Mouse (Mus musculus): Measurements from ENCODE around the gene Tpst2.

DNA sequence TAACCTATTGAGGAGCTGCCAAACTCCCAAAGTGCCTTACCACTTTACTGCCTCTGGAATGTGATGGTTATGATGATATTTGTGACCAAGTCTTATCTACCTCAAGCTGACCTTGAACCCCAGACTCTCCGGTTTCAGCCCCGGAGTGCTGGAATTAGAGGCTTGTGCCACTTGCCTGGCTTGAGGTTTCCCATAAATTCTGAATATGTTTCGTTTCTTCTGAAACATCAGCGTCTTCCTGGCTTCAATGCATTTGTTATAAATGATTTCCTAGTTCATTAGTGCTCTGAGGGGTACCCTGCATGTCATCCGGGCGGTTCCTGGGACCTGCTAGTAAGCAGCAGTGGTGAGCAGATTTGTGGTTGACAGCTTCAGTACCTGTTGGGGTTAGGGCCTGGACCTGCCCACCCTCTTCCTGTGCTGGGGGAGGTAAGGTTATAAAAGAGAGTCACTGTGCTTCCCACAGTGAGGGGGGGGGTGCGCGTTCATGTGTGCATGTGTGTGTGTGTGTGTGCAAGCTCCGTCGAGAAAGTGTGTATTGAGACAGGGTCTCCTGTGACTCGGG is 1.5 kb downstream of the Tpst2 start:
- TF ChIP-seq CTCF (IDR thresholded peaks at IDR 0.05; ENCODE audit: low read depth, low read length): no peak
- no peak for TF ChIP-seq TAL1 (conservative IDR thresholded peaks at IDR 0.05; ENCODE audit: low read depth, low read length)
- no peak for TF ChIP-seq GATA1 (IDR thresholded peaks at IDR 0.05; ENCODE audit: borderline replicate concordance, low read length)
- TF ChIP-seq POLR2AphosphoS5 (IDR thresholded peaks at IDR 0.05; ENCODE audit: insufficient replicate concordance, low read depth, low read length): no peak
- TF ChIP-seq GATA2 (IDR thresholded peaks at IDR 0.05; ENCODE audit: borderline replicate concordance, low read depth, low read length): no peak

Data from G1E (cell line).